Mouse (Mus musculus): ENCODE measurements around the gene Patj.

DNA sequence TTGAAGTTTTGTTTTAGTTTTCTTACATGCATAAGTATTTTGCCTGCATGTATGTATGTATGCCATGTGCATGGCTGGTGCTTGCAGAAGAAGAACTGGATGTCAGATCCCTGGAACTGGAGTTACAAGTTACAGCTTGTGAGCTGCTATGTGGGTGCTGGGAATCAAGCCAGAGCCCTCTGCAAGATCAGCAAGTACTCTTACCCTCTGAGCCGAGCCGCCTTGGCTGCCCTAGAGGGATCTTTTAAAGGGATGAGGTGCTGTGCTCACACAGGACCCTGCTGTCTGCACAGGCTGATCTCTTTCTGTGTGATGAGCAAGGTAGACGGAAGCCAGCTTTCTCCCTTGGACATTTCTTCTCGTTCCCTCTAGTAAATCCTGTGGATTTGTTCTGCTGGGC is 102.8 kb downstream of the Patj start:
- TF ChIP-seq CTCF (conservative IDR thresholded peaks at IDR 0.05; ENCODE audit: low read length) = no peak
- TF ChIP-seq POU5F1 (IDR thresholded peaks at IDR 0.05; ENCODE audit: borderline replicate concordance, low read length) = no peak

All from E14TG2a.4 (cell line).